Mouse (Mus musculus) lung, embryonic 15.5 days (tissue): ENCODE data around the gene Dll4. TPM values are rescaled to one million over a fixed set of nuclear protein-coding genes. Genes with fewer than 3 reads are reported as not detected.

ENCODE experiments used
- ATAC-seq: fragments of 200-750 bp; cut with Nextera tagmentation; 2 replicates; pipeline ENCODE4 v1.8.0; 2017; ENCODE audit warnings: moderate number of reproducible peaks, borderline replicate concordance; ENCODE audit not compliant: low FRiP score, low TSS enrichment; ENCODE audit errors: extremely low read depth
- H3K27ac ChIP-seq: fragments of 300-500 bp; sonication (generic); 2 replicates; pipeline ENCODE4 v1.5.1; 2015; ENCODE audit warnings: moderate library complexity, mild to moderate bottlenecking, inconsistent platforms
- H3K27me3 ChIP-seq: fragments of 300-500 bp; sonication (generic); 2 replicates; pipeline ENCODE4 v1.6.1; 2015; ENCODE audit warnings: inconsistent platforms
- H3K36me3 ChIP-seq: fragments of 300-500 bp; sonication (generic); 2 replicates; pipeline ENCODE4 v1.6.1; 2015; ENCODE audit warnings: inconsistent platforms
- H3K4me1 ChIP-seq: fragments of 300-500 bp; sonication (generic); 2 replicates; pipeline ENCODE4 v1.6.1; 2015; ENCODE audit warnings: inconsistent platforms
- H3K4me2 ChIP-seq: fragments of 300-500 bp; sonication (generic); 2 replicates; pipeline ENCODE4 v1.6.1; 2015; ENCODE audit warnings: inconsistent platforms, mild to moderate bottlenecking, moderate library complexity
- H3K4me3 ChIP-seq: fragments of 300-500 bp; sonication (generic); 2 replicates; pipeline ENCODE4 v1.5.1; 2015; ENCODE audit warnings: mild to moderate bottlenecking, inconsistent platforms
- H3K9ac ChIP-seq: fragments of 300-500 bp; sonication (generic); 2 replicates; pipeline ENCODE4 v1.6.1; 2015; ENCODE audit warnings: inconsistent platforms
- H3K9me3 ChIP-seq: fragments of 300-500 bp; sonication (generic); 2 replicates; pipeline ENCODE4 v1.6.1; 2016; ENCODE audit warnings: inconsistent platforms
- WGBS: fragments of 180-500 bp; shearing (Covaris S2); methylation state at CpG from one replicate; pipeline ENCODE4 v1.1.7; 2015; 5-methylcytosine and 5-hydroxymethylcytosine counted together
- polyA plus RNA-seq: library from polyadenylated mRNA; unstranded; fragments of >200 nt; fragmentation: Nextera tagmentation; extraction: Ambion mirVana; gene quantifications from 2 replicates; pipeline ENCODE4 v1.2.1, GENCODE M21; 2015

The Dll4 gene
- polyA plus RNA-seq, 1 experiment from 2014 or later, result 14.7 TPM

GRCm38 (mm10) chr2:119337425-119338265, 12.1 kb downstream of the Dll4 start:
- Histone ChIP-seq H3K4me3 (peak overlapping the region; percentile 49), H3K9me3 (no peaks in the 10 kb centered on the region), H3K9ac (peak overlapping the region; percentile 45), H3K27me3 (no peaks in the 10 kb centered on the region), H3K36me3 (no peaks in the 10 kb centered on the region), H3K4me1 (peaks cover 24% of the 10 kb centered on the region), H3K4me2 (peak overlapping the region; percentile 65), H3K27ac (peak overlapping the region; percentile 54)
- ATAC-seq, result peak; percentile 83
- 7% methylated on average over 60 of the region's 60 CpGs for WGBS

- H3K9me3 ChIP-seq, result no peaks in the 10 kb centered on the region
- WGBS, result 37% methylated on average over 6 of the region's 6 CpGs
- 0 out of 2 replicates have a peak, but pooled peaks cover 2% of the 10 kb centered on the region for H3K27me3 ChIP-seq
- no peak for ATAC-seq
- no peaks in the 10 kb centered on the region for H3K36me3 ChIP-seq
- no peak overlapping the region for H3K9ac ChIP-seq
- no peak overlapping the region for H3K4me2 ChIP-seq
- 0 out of 2 replicates have a peak, but pooled peaks cover 2% of the 10 kb centered on the region for H3K4me1 ChIP-seq
- H3K4me3 ChIP-seq, result no peak overlapping the region
- H3K27ac ChIP-seq, result 0 out of 2 replicates have a peak overlapping the region, but pooled peaks have one; percentile 5
Observed at GRCm38 (mm10) chr2:119344537-119345138, 19.1 kb downstream of the Dll4 start.

- H3K36me3 ChIP-seq, result no peaks in the 10 kb centered on the region
- ATAC-seq, result peak; percentile 92
- H3K27ac ChIP-seq, result no peak within 1 kb of the TSS
- peaks cover 24% of the 10 kb centered on the region for H3K27me3 ChIP-seq
- peak within 1 kb of the TSS; percentile 50 for H3K4me3 ChIP-seq
- peak within 1 kb of the TSS; percentile 41 for H3K9ac ChIP-seq
- H3K4me1 ChIP-seq, result peaks cover 14% of the 10 kb centered on the region
- no peaks in the 10 kb centered on the region for H3K9me3 ChIP-seq
- peak within 1 kb of the TSS; percentile 89 for H3K4me2 ChIP-seq
- 5% methylated on average over 58 of the region's 58 CpGs for WGBS
Observed at GRCm38 (mm10) chr2:119350555-119351486, 25.2 kb downstream of the Dll4 start, which contains the start of gene Chac1. Gene Chac1 (plus strand): TSS chr2:119351229.

- no peak overlapping the region for H3K4me2 ChIP-seq
- H3K4me1 ChIP-seq, result peaks cover 14% of the 10 kb centered on the region
- no peak overlapping the region for H3K27ac ChIP-seq
- 79% methylated on average over 8 of the region's 8 CpGs for WGBS
- H3K9me3 ChIP-seq, result no peaks in the 10 kb centered on the region
- no peak overlapping the region for H3K9ac ChIP-seq
- peaks cover 24% of the 10 kb centered on the region for H3K27me3 ChIP-seq
- ATAC-seq, result no peak
- H3K36me3 ChIP-seq, result no peaks in the 10 kb centered on the region
- H3K4me3 ChIP-seq, result no peak overlapping the region
Observed at GRCm38 (mm10) chr2:119353707-119354106, 28.1 kb downstream of the Dll4 start.

GRCm38 (mm10) chr2:119355089-119355488, 29.5 kb downstream of the Dll4 start:
- ATAC-seq, result no peak
- peaks cover 14% of the 10 kb centered on the region for H3K4me1 ChIP-seq
- peaks cover 20% of the 10 kb centered on the region for H3K27me3 ChIP-seq
- WGBS, result 88% methylated on average over 3 of the region's 3 CpGs
- no peak overlapping the region for H3K27ac ChIP-seq
- no peak overlapping the region for H3K4me2 ChIP-seq
- H3K9me3 ChIP-seq, result no peaks in the 10 kb centered on the region
- no peak overlapping the region for H3K9ac ChIP-seq
- no peaks in the 10 kb centered on the region for H3K36me3 ChIP-seq
- no peak overlapping the region for H3K4me3 ChIP-seq

GRCm38 (mm10) chr2:119355651-119356050, 30.1 kb downstream of the Dll4 start:
- no peaks in the 10 kb centered on the region for H3K9me3 ChIP-seq
- H3K4me2 ChIP-seq, result no peak overlapping the region
- ATAC-seq, result no peak
- H3K9ac ChIP-seq, result no peak overlapping the region
- WGBS, result 25% methylated on average over 7 of the region's 7 CpGs
- H3K36me3 ChIP-seq, result no peaks in the 10 kb centered on the region
- H3K4me3 ChIP-seq, result no peak overlapping the region
- H3K27ac ChIP-seq, result no peak overlapping the region
- peaks cover 10% of the 10 kb centered on the region for H3K4me1 ChIP-seq
- H3K27me3 ChIP-seq, result peaks cover 14% of the 10 kb centered on the region

GRCm38 (mm10) chr2:119356310-119356709, 30.7 kb downstream of the Dll4 start:
- peaks cover 8% of the 10 kb centered on the region; the same call in 1 of the 2 replicates for H3K27me3 ChIP-seq
- no peak overlapping the region for H3K27ac ChIP-seq
- no peaks in the 10 kb centered on the region for H3K36me3 ChIP-seq
- H3K4me3 ChIP-seq, result no peak overlapping the region
- ATAC-seq, result no peak
- H3K4me1 ChIP-seq, result 0 out of 2 replicates have a peak, but pooled peaks cover 4% of the 10 kb centered on the region
- H3K4me2 ChIP-seq, result no peak overlapping the region
- H3K9ac ChIP-seq, result no peak overlapping the region
- H3K9me3 ChIP-seq, result peaks cover 2% of the 10 kb centered on the region; the same call in 1 of the 2 replicates

- H3K4me2 ChIP-seq, result no peak overlapping the region
- no peaks in the 10 kb centered on the region for H3K36me3 ChIP-seq
- H3K9ac ChIP-seq, result no peak overlapping the region
- 76% methylated on average over 5 of the region's 5 CpGs for WGBS
- H3K4me1 ChIP-seq, result no peaks in the 10 kb centered on the region
- H3K27me3 ChIP-seq, result peaks cover 3% of the 10 kb centered on the region; the same call in 1 of the 2 replicates
- peaks cover 6% of the 10 kb centered on the region; the same call in 1 of the 2 replicates for H3K9me3 ChIP-seq
- H3K4me3 ChIP-seq, result no peak overlapping the region
- H3K27ac ChIP-seq, result no peak overlapping the region
- no peak for ATAC-seq
Observed at GRCm38 (mm10) chr2:119356805-119357204, 31.2 kb downstream of the Dll4 start.

GRCm38 (mm10) chr2:119358249-119358648, 32.7 kb downstream of the Dll4 start:
- 84% methylated on average over 6 of the region's 6 CpGs for WGBS
- no peak overlapping the region for H3K4me2 ChIP-seq

GRCm38 (mm10) chr2:119359721-119360291, 34.2 kb downstream of the Dll4 start:
- Histone ChIP-seq H3K4me3 (no peak overlapping the region), H3K9me3 (peaks cover 6% of the 10 kb centered on the region; the same call in 1 of the 2 replicates), H3K9ac (no peak overlapping the region), H3K4me1 (no peaks in the 10 kb centered on the region), H3K36me3 (no peaks in the 10 kb centered on the region), H3K27me3 (no peaks in the 10 kb centered on the region), H3K27ac (no peak overlapping the region), H3K4me2 (no peak overlapping the region)
- 62% methylated on average over 2 of the region's 2 CpGs for WGBS
- ATAC-seq, result no peak

More at GRCm38 (mm10) chr2:119358249-119358648, 32.7 kb downstream of the Dll4 start:
- Histone ChIP-seq H3K9me3 (peaks cover 6% of the 10 kb centered on the region; the same call in 1 of the 2 replicates), H3K4me3 (no peak overlapping the region), H3K9ac (no peak overlapping the region), H3K4me1 (no peaks in the 10 kb centered on the region), H3K36me3 (no peaks in the 10 kb centered on the region), H3K27ac (no peak overlapping the region), H3K27me3 (no peaks in the 10 kb centered on the region)
- no peak for ATAC-seq

- WGBS, result 73% methylated on average over 3 of the region's 3 CpGs
- Histone ChIP-seq H3K4me2 (no peak overlapping the region), H3K27ac (no peak overlapping the region), H3K36me3 (peaks cover 4% of the 10 kb centered on the region; the same call in 1 of the 2 replicates), H3K27me3 (no peaks in the 10 kb centered on the region), H3K9ac (no peak overlapping the region), H3K4me3 (no peak overlapping the region), H3K9me3 (peaks cover 6% of the 10 kb centered on the region; the same call in 1 of the 2 replicates), H3K4me1 (no peaks in the 10 kb centered on the region)
- no peak for ATAC-seq
Observed at GRCm38 (mm10) chr2:119364969-119365368, 39.4 kb downstream of the Dll4 start.
